Mouse (Mus musculus) small intestine, adult 2 months (tissue): ENCODE data around the gene Nfib.

Experiments used
- CTCF ChIP-seq: fragments of 200-500 bp; IDR thresholded peaks from 2 replicates; pipeline ENCODE4 v1.5.1; 2012; ENCODE audit warnings: low read depth, mild to moderate bottlenecking, control low read depth, inconsistent platforms, low read length, moderate library complexity, mixed read lengths; ENCODE audit not compliant: insufficient replicate concordance, insufficient read length; ENCODE audit errors: extremely low read depth
- POLR2A ChIP-seq: fragments of 200-500 bp; IDR thresholded peaks from 2 replicates; pipeline ENCODE4 v1.6.1; 2012; ENCODE audit warnings: low read depth, mild to moderate bottlenecking, control low read depth, inconsistent platforms, low read length, moderate library complexity

DNA sequence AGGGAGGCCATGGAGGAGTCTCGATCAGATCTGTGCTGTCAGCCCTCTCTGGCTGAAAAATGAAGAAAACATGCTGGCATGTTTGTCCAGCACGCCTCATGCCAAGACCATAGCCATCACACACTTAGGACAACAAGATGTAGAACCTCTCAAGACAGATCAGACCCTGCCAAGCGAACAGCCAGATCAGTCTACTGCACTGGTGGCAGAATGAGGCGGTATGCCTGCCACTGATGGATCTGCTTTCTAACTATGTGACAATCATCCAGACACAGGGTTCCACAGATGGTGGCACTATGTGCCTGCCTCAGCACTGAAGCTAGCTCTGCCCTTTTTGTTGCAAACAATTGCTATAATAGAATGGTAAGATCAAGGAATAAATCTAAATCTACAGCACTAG, 250.6 kb downstream of the Nfib start:
- TF ChIP-seq CTCF, result no peak
- TF ChIP-seq POLR2A, result no peak
